Mouse (Mus musculus): ENCODE measurements at regions not wholly inside any gene's neighbourhood (a gene's known extent, or its start where the extent isn't known, plus 50 kb on each side); places are given as distances from the start of the nearest gene placed in this dataset.

GRCm38 (mm10) chr5:120022276-120022675 is 94.0 kb upstream of the Rbm19 start:
- DNase-seq, result no peak
- intact Hi-C loops (cut with DNase I), result no loop called here

GRCm38 (mm10) chr5:120024071-120024470 is 92.2 kb upstream of the Rbm19 start:
- DNase-seq, result no peak
- intact Hi-C loops (cut with DNase I), result no loop called here

GRCm38 (mm10) chr5:120025212-120025611 is 91.1 kb upstream of the Rbm19 start:
- DNase-seq, result no peak
- intact Hi-C loops (cut with DNase I), result no loop called here

- DNase-seq, result no peak
- intact Hi-C loops (cut with DNase I), result no loop called here
These were observed 85.4 kb upstream of the Rbm19 start for GRCm38 (mm10) chr5:120030904-120031303.

- DNase-seq, result no peak
- intact Hi-C loops (cut with DNase I), result no loop called here
These were observed 84.7 kb upstream of the Rbm19 start for GRCm38 (mm10) chr5:120031614-120032013.

- intact Hi-C loops (cut with DNase I), result no loop called here
- no peak for DNase-seq
These were observed 81.7 kb upstream of the Rbm19 start for GRCm38 (mm10) chr5:120034499-120035077.

GRCm38 (mm10) chr5:120035251-120035650 is 81.0 kb upstream of the Rbm19 start:
- intact Hi-C loops (cut with DNase I), result no loop called here
- DNase-seq, result no peak

- DNase-seq, result no peak
- intact Hi-C loops (cut with DNase I), result no loop called here
These were observed 78.5 kb upstream of the Rbm19 start for GRCm38 (mm10) chr5:120037806-120038205.

GRCm38 (mm10) chr5:120043786-120044185 is 72.5 kb upstream of the Rbm19 start:
- intact Hi-C loops (cut with DNase I), result no loop called here
- DNase-seq, result no peak

- intact Hi-C loops (cut with DNase I), result no loop called here
- DNase-seq, result no peak
These were observed 67.0 kb upstream of the Rbm19 start for GRCm38 (mm10) chr5:120049063-120049781.

- intact Hi-C loops (cut with DNase I), result no loop called here
These were observed 65.4 kb upstream of the Rbm19 start for GRCm38 (mm10) chr5:120050728-120051436.

GRCm38 (mm10) chr5:120054498-120055167 is 61.6 kb upstream of the Rbm19 start:
- intact Hi-C loops (cut with DNase I), result no loop called here
- DNase-seq, result no peak

More at GRCm38 (mm10) chr5:120050728-120051436, 65.4 kb upstream of the Rbm19 start:
- DNase-seq, result no peak

Data from heart, postnatal 36 days (tissue).